Mouse (Mus musculus): ENCODE measurements at regions not wholly inside any gene's neighbourhood (a gene's known extent, or its start where the extent isn't known, plus 50 kb on each side); places are given as distances from the start of the nearest gene placed in this dataset.
"Not testable (repeated sequence)": the region's sequence is repeated elsewhere in the genome, so short reads cannot be mapped to it uniquely, and the experiment has no call there.

- no peak overlapping the region for H3K4me2 ChIP-seq (ENCODE audit: low read length)
- no peaks in the 10 kb centered on the region for H3K36me3 ChIP-seq (ENCODE audit: control insufficient read depth, insufficient read depth, low read length)
- ATAC-seq, result no peak
- no peaks in the 10 kb centered on the region for H3K4me1 ChIP-seq (ENCODE audit: control insufficient read depth, insufficient read depth, low read length)
- no peak overlapping the region for H3K27ac ChIP-seq (ENCODE audit: low read depth, low read length)
- no peak overlapping the region for H3K4me3 ChIP-seq (ENCODE audit: low read depth, low read length)
- no peaks in the 10 kb centered on the region for H3K27me3 ChIP-seq (replicated peaks; ENCODE audit: control insufficient read depth, insufficient read depth, low read length)
- WGBS, result 39% methylated on average over 5 of the region's 5 CpGs
- H3K9me3 ChIP-seq (replicated peaks; ENCODE audit: control insufficient read depth, low read length), result no peaks in the 10 kb centered on the region
- H3K9ac ChIP-seq (ENCODE audit: low read length), result no peak overlapping the region
- no peak for DNase-seq (ENCODE audit: low spot score)
Observed at GRCm38 (mm10) chr2:72648294-72648693, 172.3 kb downstream of the Cdca7 start.

- H3K27me3 ChIP-seq (replicated peaks; ENCODE audit: control insufficient read depth, insufficient read depth, low read length), result no peaks in the 10 kb centered on the region
- no peaks in the 10 kb centered on the region for H3K9me3 ChIP-seq (replicated peaks; ENCODE audit: control insufficient read depth, low read length)
- DNase-seq (ENCODE audit: low spot score) (no peak), ATAC-seq (no peak)
- H3K27ac ChIP-seq (ENCODE audit: low read depth, low read length), result no peak overlapping the region
- no peak overlapping the region for H3K9ac ChIP-seq (ENCODE audit: low read length)
- no peak overlapping the region for H3K4me2 ChIP-seq (ENCODE audit: low read length)
- no peaks in the 10 kb centered on the region for H3K36me3 ChIP-seq (ENCODE audit: control insufficient read depth, insufficient read depth, low read length)
- H3K4me3 ChIP-seq (ENCODE audit: low read depth, low read length), result no peak overlapping the region
- WGBS, result 80% methylated on average over 9 of the region's 9 CpGs
- H3K4me1 ChIP-seq (ENCODE audit: control insufficient read depth, insufficient read depth, low read length), result peaks cover 3% of the 10 kb centered on the region; the same call in 1 of the 2 replicates
Observed at GRCm38 (mm10) chr2:72655864-72656263, 179.9 kb downstream of the Cdca7 start.

DNA sequence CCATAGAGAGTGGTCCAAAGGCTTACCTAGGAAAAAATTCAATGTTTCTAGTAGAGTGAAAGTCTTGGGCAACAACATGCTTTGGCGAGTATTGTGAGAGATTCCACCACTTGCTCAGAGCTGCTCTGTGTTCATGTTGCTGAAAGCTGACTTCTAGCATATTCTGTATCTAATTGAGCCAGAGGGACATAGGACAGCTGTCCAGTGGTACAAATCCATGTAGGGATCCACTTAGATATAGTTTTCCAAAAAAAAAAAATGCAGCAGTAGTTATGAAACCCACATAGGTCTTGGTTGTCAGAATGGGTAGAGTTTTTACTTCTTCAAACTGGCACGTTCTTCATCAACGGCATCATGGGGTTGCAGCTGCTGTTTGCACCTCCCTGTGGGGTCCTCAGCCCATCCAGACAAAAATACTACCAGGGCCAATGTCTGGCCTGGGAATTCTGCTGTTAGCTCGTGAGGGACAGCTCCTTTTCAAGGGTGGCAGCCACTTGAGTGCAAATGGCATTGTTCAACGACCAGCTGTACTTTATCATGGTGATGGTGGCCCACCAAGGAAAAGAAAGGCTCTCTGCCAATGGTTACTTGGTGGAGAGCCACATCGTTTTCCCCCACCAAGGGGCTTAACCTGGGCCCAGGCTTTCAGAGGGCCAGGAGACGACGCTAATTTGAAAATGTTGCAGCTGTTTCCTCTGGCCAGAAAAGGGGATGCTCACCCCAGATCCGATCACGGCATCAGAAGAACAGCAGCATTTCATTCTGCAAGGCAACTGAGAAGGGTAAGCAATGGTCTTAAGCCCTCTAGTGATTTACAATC, 181.4 kb downstream of the Cdca7 start:
- WGBS, result 56% methylated on average over 10 of the region's 10 CpGs
- H3K36me3 ChIP-seq (ENCODE audit: control insufficient read depth, insufficient read depth, low read length), result no peaks in the 10 kb centered on the region
- H3K4me3 ChIP-seq (ENCODE audit: low read depth, low read length), result no peak overlapping the region
- H3K27me3 ChIP-seq (replicated peaks; ENCODE audit: control insufficient read depth, insufficient read depth, low read length), result no peaks in the 10 kb centered on the region
- no peaks in the 10 kb centered on the region for H3K9me3 ChIP-seq (replicated peaks; ENCODE audit: control insufficient read depth, low read length)
- peaks cover 3% of the 10 kb centered on the region; the same call in 1 of the 2 replicates for H3K4me1 ChIP-seq (ENCODE audit: control insufficient read depth, insufficient read depth, low read length)
- no peak overlapping the region for H3K27ac ChIP-seq (ENCODE audit: low read depth, low read length)
- peak; percentile 11 for DNase-seq (ENCODE audit: low spot score)
- no peak; the same call in 1 of the 2 replicates for ATAC-seq
- no peak overlapping the region for H3K9ac ChIP-seq (ENCODE audit: low read length)
- no peak overlapping the region for H3K4me2 ChIP-seq (ENCODE audit: low read length)

DNA sequence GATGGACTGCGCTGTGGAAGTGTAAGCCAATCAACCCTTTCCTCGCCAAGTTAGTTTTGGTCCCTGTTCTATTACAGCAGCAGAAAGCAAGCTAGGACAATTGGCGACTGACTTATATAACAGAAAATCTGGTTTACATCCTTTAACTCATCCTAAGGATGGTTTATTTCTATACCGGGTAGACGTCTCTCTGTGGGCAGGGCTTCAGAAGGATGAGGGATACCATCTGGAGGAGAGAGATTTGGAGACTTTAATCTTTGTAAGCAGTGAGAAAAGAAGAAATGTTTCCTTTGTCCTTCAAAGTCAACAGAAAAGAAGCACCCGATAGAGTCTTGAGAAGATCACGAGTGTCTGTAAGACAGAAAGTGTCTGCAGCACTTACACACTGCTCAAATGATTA, 186.4 kb downstream of the Cdca7 start:
- 92% methylated on average over 7 of the region's 7 CpGs for WGBS
- ATAC-seq, result no peak

DNA sequence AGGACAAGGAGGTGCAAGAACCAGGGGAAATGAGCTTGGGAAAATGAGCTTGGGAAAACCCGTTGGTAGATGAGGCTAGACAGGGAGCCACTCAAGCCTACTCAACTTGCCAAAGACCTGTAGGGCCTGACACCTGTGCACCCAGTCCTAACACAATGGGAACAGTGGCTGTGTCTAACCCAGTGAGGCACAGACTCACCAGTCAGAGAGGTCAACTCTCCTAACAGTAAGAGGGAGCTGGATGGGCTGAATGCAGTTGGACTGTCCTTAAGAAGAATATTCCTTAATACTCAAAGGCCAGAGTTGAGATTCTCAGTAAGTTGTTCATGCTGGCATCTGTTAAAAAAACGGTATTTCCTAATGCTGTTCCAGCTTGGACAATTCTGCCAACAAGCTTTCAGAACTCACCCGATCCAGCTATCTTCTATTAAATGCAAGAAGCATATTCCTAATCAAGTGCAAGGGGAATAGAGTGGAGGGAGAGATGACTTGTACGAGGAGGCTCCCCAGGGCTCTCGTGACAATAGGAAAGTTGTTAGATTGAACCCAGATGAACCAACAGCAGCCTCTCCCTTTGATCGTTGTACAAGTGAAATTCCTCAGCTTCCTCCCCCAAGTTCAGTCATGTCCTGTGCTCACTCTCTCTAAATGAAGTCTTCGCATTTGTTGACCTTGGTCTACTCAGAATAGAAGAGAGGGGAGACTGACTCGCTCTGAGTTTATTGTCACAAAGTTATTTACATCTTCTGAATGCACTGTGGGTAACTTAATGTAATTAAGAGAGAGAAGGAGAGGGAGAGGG, 187.2 kb downstream of the Cdca7 start:
- Histone ChIP-seq H3K9ac (ENCODE audit: low read length) (no peak overlapping the region), H3K4me2 (ENCODE audit: low read length) (no peak overlapping the region), H3K36me3 (ENCODE audit: control insufficient read depth, insufficient read depth, low read length) (no peaks in the 10 kb centered on the region), H3K27me3 (replicated peaks; ENCODE audit: control insufficient read depth, insufficient read depth, low read length) (no peaks in the 10 kb centered on the region), H3K4me3 (ENCODE audit: low read depth, low read length) (no peak overlapping the region), H3K4me1 (ENCODE audit: control insufficient read depth, insufficient read depth, low read length) (no peaks in the 10 kb centered on the region), H3K9me3 (replicated peaks; ENCODE audit: control insufficient read depth, low read length) (no peaks in the 10 kb centered on the region), H3K27ac (ENCODE audit: low read depth, low read length) (no peak overlapping the region)
- no peak for DNase-seq (ENCODE audit: low spot score)
- no peak for ATAC-seq
- 74% methylated on average over 8 of the region's 8 CpGs for WGBS

More for the DNA sequence above, 186.4 kb downstream of the Cdca7 start:
- Histone ChIP-seq H3K4me1 (ENCODE audit: control insufficient read depth, insufficient read depth, low read length) (peaks cover 2% of the 10 kb centered on the region; the same call in 1 of the 2 replicates), H3K4me2 (ENCODE audit: low read length) (no peak overlapping the region), H3K27me3 (replicated peaks; ENCODE audit: control insufficient read depth, insufficient read depth, low read length) (no peaks in the 10 kb centered on the region), H3K36me3 (ENCODE audit: control insufficient read depth, insufficient read depth, low read length) (no peaks in the 10 kb centered on the region), H3K4me3 (ENCODE audit: low read depth, low read length) (no peak overlapping the region), H3K9ac (ENCODE audit: low read length) (no peak overlapping the region), H3K9me3 (replicated peaks; ENCODE audit: control insufficient read depth, low read length) (no peaks in the 10 kb centered on the region), H3K27ac (ENCODE audit: low read depth, low read length) (no peak overlapping the region)
- no peak for DNase-seq (ENCODE audit: low spot score)

GRCm38 (mm10) chr2:72667396-72667795, 191.4 kb downstream of the Cdca7 start:
- not testable (repeated sequence) for ATAC-seq; H3K4me2 ChIP-seq (ENCODE audit: low read length); H3K9ac ChIP-seq (ENCODE audit: low read length); H3K36me3 ChIP-seq (ENCODE audit: control insufficient read depth, insufficient read depth, low read length); H3K4me3 ChIP-seq (ENCODE audit: low read depth, low read length); H3K27ac ChIP-seq (ENCODE audit: low read depth, low read length); H3K4me1 ChIP-seq (ENCODE audit: control insufficient read depth, insufficient read depth, low read length); DNase-seq (ENCODE audit: low spot score); H3K27me3 ChIP-seq (replicated peaks; ENCODE audit: control insufficient read depth, insufficient read depth, low read length); H3K9me3 ChIP-seq (replicated peaks; ENCODE audit: control insufficient read depth, low read length)
- WGBS, result 97% methylated on average over 16 of the region's 16 CpGs

DNA sequence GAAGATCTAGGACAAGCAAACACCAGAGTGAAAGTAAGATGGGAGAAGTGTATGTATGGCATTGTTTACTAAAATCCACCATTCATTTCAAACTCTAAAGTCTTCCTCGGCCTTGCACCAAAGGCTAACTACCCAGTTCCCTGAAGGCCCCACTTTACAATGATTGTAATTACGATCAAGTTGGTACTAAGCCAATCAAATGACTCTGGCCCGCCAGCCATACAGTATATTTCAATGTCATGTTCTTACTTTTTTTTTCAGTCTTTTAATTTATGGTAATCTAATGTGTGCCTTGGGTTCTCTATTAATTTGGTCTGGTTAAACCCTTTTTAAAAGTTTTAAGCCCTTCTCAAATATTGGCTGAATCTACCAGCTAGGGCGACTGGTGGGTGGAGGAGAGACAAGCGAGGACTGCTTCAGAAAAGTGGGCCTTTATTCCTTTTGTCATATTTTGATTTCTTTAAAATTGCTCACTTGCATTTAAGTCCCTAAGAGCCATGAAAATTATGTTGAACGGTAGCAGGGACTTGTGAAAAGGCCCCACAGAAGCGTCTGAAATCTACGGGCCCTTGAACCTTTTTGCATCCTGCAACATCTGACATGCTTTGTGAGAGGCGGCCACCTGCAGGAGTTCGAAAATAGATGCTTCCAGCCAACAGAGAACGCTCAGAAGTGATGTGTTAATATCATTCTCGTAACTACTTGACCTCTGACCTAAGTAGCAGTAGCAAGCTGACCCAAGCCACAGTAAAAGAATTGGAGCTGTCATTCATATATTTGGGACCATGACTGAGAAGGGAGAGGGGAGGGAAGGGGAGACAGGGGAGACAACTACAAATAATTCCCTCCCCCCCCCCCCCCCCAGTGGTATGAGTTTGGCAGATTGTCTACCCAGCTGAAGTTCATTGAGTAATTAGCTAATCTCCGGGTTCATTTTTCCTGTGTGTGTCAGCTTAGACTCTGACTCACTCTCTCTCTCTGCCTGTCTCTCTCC, 197.2 kb downstream of the Cdca7 start:
- Histone ChIP-seq H3K4me2 (ENCODE audit: low read length) (no peak overlapping the region), H3K27me3 (replicated peaks; ENCODE audit: control insufficient read depth, insufficient read depth, low read length) (no peaks in the 10 kb centered on the region), H3K36me3 (ENCODE audit: control insufficient read depth, insufficient read depth, low read length) (no peaks in the 10 kb centered on the region), H3K4me1 (ENCODE audit: control insufficient read depth, insufficient read depth, low read length) (peaks cover 5% of the 10 kb centered on the region; the same call in 1 of the 2 replicates), H3K27ac (ENCODE audit: low read depth, low read length) (no peak overlapping the region), H3K4me3 (ENCODE audit: low read depth, low read length) (no peak overlapping the region), H3K9me3 (replicated peaks; ENCODE audit: control insufficient read depth, low read length) (no peaks in the 10 kb centered on the region), H3K9ac (ENCODE audit: low read length) (no peak overlapping the region)
- ATAC-seq (peak; percentile 73), DNase-seq (ENCODE audit: low spot score) (peak; percentile 72)
- WGBS, result 15% methylated on average over 13 of the region's 13 CpGs

GRCm38 (mm10) chr2:72674229-72674628, 198.3 kb downstream of the Cdca7 start:
- Histone ChIP-seq H3K36me3 (ENCODE audit: control insufficient read depth, insufficient read depth, low read length) (no peaks in the 10 kb centered on the region), H3K4me2 (ENCODE audit: low read length) (no peak overlapping the region), H3K4me3 (ENCODE audit: low read depth, low read length) (no peak overlapping the region), H3K27ac (ENCODE audit: low read depth, low read length) (peak overlapping the region; percentile 33; the same call in 1 of the 2 replicates), H3K27me3 (replicated peaks; ENCODE audit: control insufficient read depth, insufficient read depth, low read length) (no peaks in the 10 kb centered on the region), H3K9me3 (replicated peaks; ENCODE audit: control insufficient read depth, low read length) (no peaks in the 10 kb centered on the region), H3K4me1 (ENCODE audit: control insufficient read depth, insufficient read depth, low read length) (peaks cover 5% of the 10 kb centered on the region; the same call in 1 of the 2 replicates), H3K9ac (ENCODE audit: low read length) (no peak overlapping the region)
- ATAC-seq, result peak; percentile 42; the same call in 1 of the 2 replicates
- peak; percentile 59 for DNase-seq (ENCODE audit: low spot score)
- WGBS, result 7% methylated on average over 4 of the region's 4 CpGs
